Mouse (Mus musculus) limb, embryonic 11.5 days (tissue): ENCODE measurements around the gene Nek9. TPM values are rescaled to one million over a fixed set of nuclear protein-coding genes. Genes with fewer than 3 reads are reported as not detected.
A peak's percentile ranks its signal among the peaks of the same experiment; 100 is the strongest.

Experiments
- ATAC-seq: fragments of 200-750 bp; cut with Nextera tagmentation; 2 replicates; pipeline ENCODE4 v1.8.0; 2017; ENCODE audit warnings: low read depth; ENCODE audit not compliant: insufficient number of reproducible peaks, low FRiP score, low TSS enrichment
- DNase-seq: peaks from one replicate; pipeline ENCODE4 v3.0.0-alpha.2; 2015; ENCODE audit warnings: low spot score
- H3K27ac ChIP-seq: fragments of 300-500 bp; sonication (generic); replicated peaks from 2 replicates; pipeline ENCODE4 v1.5.1; 2014; ENCODE audit warnings: low read depth, mild to moderate bottlenecking, low read length
- H3K27me3 ChIP-seq: fragments of 300-500 bp; sonication (generic); 2 replicates; pipeline ENCODE4 v1.6.1; 2014; ENCODE audit warnings: mild to moderate bottlenecking, low read length, mixed read lengths; ENCODE audit not compliant: control insufficient read depth, insufficient read depth
- H3K36me3 ChIP-seq: fragments of 300-500 bp; sonication (generic); 2 replicates; pipeline ENCODE4 v1.6.1; 2014; ENCODE audit warnings: mild to moderate bottlenecking, low read length, moderate library complexity, mixed read lengths; ENCODE audit not compliant: control insufficient read depth, insufficient read depth
- H3K4me1 ChIP-seq: fragments of 300-500 bp; sonication (generic); 2 replicates; pipeline ENCODE4 v1.6.1; 2014; ENCODE audit warnings: low read length, mixed read lengths; ENCODE audit not compliant: control insufficient read depth, insufficient read depth
- H3K4me2 ChIP-seq: fragments of 300-500 bp; sonication (generic); 2 replicates; pipeline ENCODE4 v1.6.1; 2014; ENCODE audit warnings: low read depth, mild to moderate bottlenecking, moderate library complexity; ENCODE audit not compliant: severe bottlenecking
- H3K4me3 ChIP-seq: fragments of 300-500 bp; sonication (generic); 2 replicates; pipeline ENCODE4 v1.5.1; 2014; ENCODE audit warnings: low read depth, low read length
- H3K9ac ChIP-seq: fragments of 300-500 bp; sonication (generic); 2 replicates; pipeline ENCODE4 v1.6.1; 2014; ENCODE audit warnings: mild to moderate bottlenecking, low read length
- H3K9me3 ChIP-seq: fragments of 300-500 bp; sonication (generic); 2 replicates; pipeline ENCODE4 v1.6.1; 2016; ENCODE audit warnings: low read length; ENCODE audit not compliant: control insufficient read depth
- WGBS: fragments of 180-500 bp; shearing (Covaris S2); extraction: QIAGEN DNeasy Blood & Tissue Kit; methylation state at CpG from one replicate; pipeline ENCODE4 v1.1.7; 2014; 5-methylcytosine and 5-hydroxymethylcytosine counted together
- polyA plus RNA-seq: library from polyadenylated mRNA; unstranded; fragments of >200 nt; fragmentation: Nextera tagmentation; extraction: Ambion mirVana; gene quantifications from 2 replicates; pipeline ENCODE4 v1.2.1, GENCODE M21; 2014

Nek9 gene
- polyA plus RNA-seq, 1 experiment from 2014 or later: 18.7 TPM

GRCm38 (mm10) chr12:85271132-85271842, 67.9 kb downstream of the Nek9 start:
- H3K9ac ChIP-seq: no peak overlapping the region
- H3K4me3 ChIP-seq: no peak overlapping the region
- H3K4me1 ChIP-seq: 0 out of 2 replicates have a peak, but pooled peaks cover 4% of the 10 kb centered on the region
- H3K36me3 ChIP-seq: no peaks in the 10 kb centered on the region
- 78% methylated on average over 7 of the region's 7 CpGs for WGBS
- H3K4me2 ChIP-seq: no peak overlapping the region
- ATAC-seq (no peak), DNase-seq (no peak)
- no peak overlapping the region for H3K27ac ChIP-seq
- no peaks in the 10 kb centered on the region for H3K27me3 ChIP-seq
- no peaks in the 10 kb centered on the region for H3K9me3 ChIP-seq

- peaks cover 7% of the 10 kb centered on the region; the same call in 1 of the 2 replicates for H3K4me1 ChIP-seq
- H3K27ac ChIP-seq: peak within 1 kb of the TSS; percentile 91
- H3K4me2 ChIP-seq: peak within 1 kb of the TSS; percentile 55
- peak within 1 kb of the TSS; percentile 73 for H3K9ac ChIP-seq
- H3K9me3 ChIP-seq: no peaks in the 10 kb centered on the region
- under 1% methylated on average over 35 of the region's 35 CpGs for WGBS
- H3K36me3 ChIP-seq: no peaks in the 10 kb centered on the region
- H3K4me3 ChIP-seq: peak within 1 kb of the TSS; percentile 39
- no peaks in the 10 kb centered on the region for H3K27me3 ChIP-seq
- peak; percentile 91 for DNase-seq
- peak; percentile 85 for ATAC-seq
These were observed 68.8 kb downstream of the Nek9 start, which contains the start of gene Mlh3 for GRCm38 (mm10) chr12:85270319-85270718. Gene Mlh3, minus strand, starts transcription at chr12:85270599.

GRCm38 (mm10) chr12:85269821-85270220, 69.3 kb downstream of the Nek9 start:
- peak overlapping the region; percentile 55 for H3K4me2 ChIP-seq
- no peak for ATAC-seq

GRCm38 (mm10) chr12:85266248-85266647, 72.9 kb downstream of the Nek9 start:
- no peak overlapping the region for H3K9ac ChIP-seq
- H3K4me3 ChIP-seq: no peak overlapping the region
- H3K36me3 ChIP-seq: no peaks in the 10 kb centered on the region
- H3K27me3 ChIP-seq: no peaks in the 10 kb centered on the region
- H3K9me3 ChIP-seq: no peaks in the 10 kb centered on the region
- 93% methylated on average over 3 of the region's 3 CpGs for WGBS
- DNase-seq (no peak), ATAC-seq (no peak)
- H3K4me1 ChIP-seq: peaks cover 21% of the 10 kb centered on the region; the same call in 1 of the 2 replicates
- no peak overlapping the region for H3K4me2 ChIP-seq
- no peak overlapping the region for H3K27ac ChIP-seq

More at GRCm38 (mm10) chr12:85269821-85270220, 69.3 kb downstream of the Nek9 start:
- Histone ChIP-seq H3K9ac (peak overlapping the region; percentile 73), H3K4me1 (peaks cover 10% of the 10 kb centered on the region; the same call in 1 of the 2 replicates), H3K27me3 (no peaks in the 10 kb centered on the region), H3K36me3 (no peaks in the 10 kb centered on the region), H3K9me3 (no peaks in the 10 kb centered on the region), H3K4me3 (peak overlapping the region; percentile 39), H3K27ac (peak overlapping the region; percentile 91)
- no peak for DNase-seq
- 46% methylated on average over 3 of the region's 3 CpGs for WGBS

GRCm38 (mm10) chr12:85264940-85265339, 74.2 kb downstream of the Nek9 start:
- Histone ChIP-seq H3K4me2 (no peak overlapping the region), H3K27ac (peak overlapping the region; percentile 38; the same call in 1 of the 2 replicates), H3K9me3 (no peaks in the 10 kb centered on the region), H3K4me1 (peaks cover 17% of the 10 kb centered on the region; the same call in 1 of the 2 replicates), H3K9ac (no peak overlapping the region), H3K27me3 (no peaks in the 10 kb centered on the region), H3K36me3 (no peaks in the 10 kb centered on the region), H3K4me3 (no peak overlapping the region)
- ATAC-seq: peak; percentile 73; the same call in 1 of the 2 replicates
- 25% methylated on average over 7 of the region's 7 CpGs for whole genome bisulfite sequencing
- peak; percentile 69 for DNase-seq

- peak overlapping the region; percentile 70 for H3K27ac ChIP-seq
- WGBS: 63% methylated on average over 8 of the region's 8 CpGs
- peak; percentile 56; the same call in 1 of the 2 replicates for ATAC-seq
These were observed 74.6 kb downstream of the Nek9 start for GRCm38 (mm10) chr12:85264531-85264930.

GRCm38 (mm10) chr12:85263190-85263589, 76.0 kb downstream of the Nek9 start:
- no peak for DNase-seq
- Histone ChIP-seq H3K27ac (peak overlapping the region; percentile 70), H3K4me3 (no peak overlapping the region), H3K4me1 (peaks cover 16% of the 10 kb centered on the region; the same call in 1 of the 2 replicates), H3K4me2 (no peak overlapping the region), H3K9me3 (no peaks in the 10 kb centered on the region), H3K9ac (no peak overlapping the region), H3K27me3 (no peaks in the 10 kb centered on the region), H3K36me3 (no peaks in the 10 kb centered on the region)
- ATAC-seq: no peak
- 70% methylated on average over 5 of the region's 5 CpGs for WGBS

More at GRCm38 (mm10) chr12:85264531-85264930, 74.6 kb downstream of the Nek9 start:
- Histone ChIP-seq H3K27me3 (no peaks in the 10 kb centered on the region), H3K4me3 (no peak overlapping the region), H3K4me1 (peaks cover 16% of the 10 kb centered on the region; the same call in 1 of the 2 replicates), H3K9me3 (no peaks in the 10 kb centered on the region), H3K4me2 (no peak overlapping the region), H3K9ac (no peak overlapping the region), H3K36me3 (no peaks in the 10 kb centered on the region)
- DNase-seq: peak; percentile 32

- H3K9me3 ChIP-seq: no peaks in the 10 kb centered on the region
- H3K4me1 ChIP-seq: peaks cover 16% of the 10 kb centered on the region; the same call in 1 of the 2 replicates
- H3K4me3 ChIP-seq: no peak overlapping the region
- DNase-seq (peak; percentile 79), ATAC-seq (peak; percentile 78; the same call in 1 of the 2 replicates)
- WGBS: 23% methylated on average over 10 of the region's 10 CpGs
- no peaks in the 10 kb centered on the region for H3K27me3 ChIP-seq
- H3K36me3 ChIP-seq: no peaks in the 10 kb centered on the region
- peak overlapping the region; percentile 70; the same call in 1 of the 2 replicates for H3K27ac ChIP-seq
- no peak overlapping the region for H3K4me2 ChIP-seq
- H3K9ac ChIP-seq: no peak overlapping the region
These were observed 76.7 kb downstream of the Nek9 start for GRCm38 (mm10) chr12:85262489-85262888.
